Mouse (Mus musculus): ENCODE results near the gene Stat4.

The Stat4 gene

GRCm38 (mm10) chr1:52144907-52145306 is 158.0 kb downstream of the Stat4 start:
- DNase-seq (ENCODE audit: low read depth, low spot score): no peak

GRCm38 (mm10) chr1:52146214-52146970 is 159.4 kb downstream of the Stat4 start:
- DNase-seq (ENCODE audit: low read depth, low spot score): peak; percentile 63

GRCm38 (mm10) chr1:52147431-52147830 is 160.5 kb downstream of the Stat4 start:
- DNase-seq (ENCODE audit: low read depth, low spot score): no peak

GRCm38 (mm10) chr1:52148178-52148577 is 161.2 kb downstream of the Stat4 start:
- no peak for DNase-seq (ENCODE audit: low read depth, low spot score)

GRCm38 (mm10) chr1:52148696-52149095 is 161.7 kb downstream of the Stat4 start:
- no peak for DNase-seq (ENCODE audit: low read depth, low spot score)

- DNase-seq (ENCODE audit: low read depth, low spot score): peak; percentile 81
Observed at GRCm38 (mm10) chr1:52149934-52150346, 163.0 kb downstream of the Stat4 start.

GRCm38 (mm10) chr1:52150676-52151075 is 163.7 kb downstream of the Stat4 start:
- DNase-seq (ENCODE audit: low read depth, low spot score): no peak

GRCm38 (mm10) chr1:52151166-52151565 is 164.2 kb downstream of the Stat4 start:
- no peak for DNase-seq (ENCODE audit: low read depth, low spot score)

- no peak for DNase-seq (ENCODE audit: low read depth, low spot score)
Observed at GRCm38 (mm10) chr1:52152369-52152768, 165.4 kb downstream of the Stat4 start.

GRCm38 (mm10) chr1:52152936-52153335 is 166.0 kb downstream of the Stat4 start:
- DNase-seq (ENCODE audit: low read depth, low spot score): no peak

GRCm38 (mm10) chr1:52154890-52155289 is 167.9 kb downstream of the Stat4 start:
- DNase-seq (ENCODE audit: low read depth, low spot score): no peak

GRCm38 (mm10) chr1:52156351-52156750 is 169.4 kb downstream of the Stat4 start:
- DNase-seq (ENCODE audit: low read depth, low spot score): peak; percentile 71
